ENCODE assay signal across 17 mouse cellular contexts in genomic region chr9:69237316-69237715, GRCm38 (mm10).
DNase-seq lines count a peak whose midpoint lies in the region; ATAC-seq and TF ChIP-seq lines count a peak whose summit lies in the region.
"Had no signal": no experiment of that assay in that cellular context is flagged by ENCODE, and none has a peak within 500 bp of the region (broad histone marks: within the 10 kb centered on the region; RNA-seq: fewer than 3 reads in every experiment).

No protein-coding gene starts in this region.

- no peak for DNase-seq in embryonic facial prominence, embryonic 14.5 days (ENCODE audit: low spot score)
- no peak for DNase-seq in embryonic facial prominence, embryonic 10.5 days (ENCODE audit: low spot score)
- DNase-seq in kidney, postnatal 10 days: peak; percentile 18
- DNase-seq in kidney, adult 18-20 months: no peak
- peak; percentile 62 for DNase-seq in adrenal gland, postnatal 14 days
- peak; percentile 57 for DNase-seq in heart, postnatal 0 days (ENCODE audit: low spot score)
- no peak for DNase-seq in liver, postnatal 0 days
- DNase-seq in stomach, postnatal 0 days (ENCODE audit: low spot score): no peak
- DNase-seq: cerebellum, postnatal 10 days; kidney, postnatal 36 days; layer of hippocampus, postnatal 36 days; thymus, postnatal 14 days had no signal

- no peak for TF ChIP-seq CTCF in heart, postnatal 0 days (IDR thresholded peaks at IDR 0.05; ENCODE audit: low read depth)
- TF ChIP-seq CTCF in liver, postnatal 0 days (IDR thresholded peaks at IDR 0.05; ENCODE audit: low read depth): no peak
- TF ChIP-seq CTCF in stomach, postnatal 0 days (IDR thresholded peaks at IDR 0.05; ENCODE audit: low read depth): no peak

- H3K27me3 ChIP-seq in embryonic facial prominence, embryonic 14.5 days (replicated peaks; ENCODE audit: control insufficient read depth, insufficient read depth, low read length): no peaks in the 10 kb centered on the region
- no peaks in the 10 kb centered on the region for H3K27me3 ChIP-seq in embryonic facial prominence, embryonic 10.5 days (replicated peaks; ENCODE audit: low read depth, poor library complexity, severe bottlenecking)
- H3K27me3 ChIP-seq in heart, postnatal 0 days (ENCODE audit: control insufficient read depth, insufficient read depth, low read length): no peaks in the 10 kb centered on the region
- no peaks in the 10 kb centered on the region for H3K27me3 ChIP-seq in liver, postnatal 0 days (ENCODE audit: insufficient read depth, low read length)
- no peaks in the 10 kb centered on the region for H3K27me3 ChIP-seq in stomach, postnatal 0 days (ENCODE audit: control insufficient read depth, insufficient read depth, low read length)
- H3K27me3 ChIP-seq: limb, embryonic 15.5 days; neural tube, embryonic 12.5 days had no signal

- no peak overlapping the region for H3K4me3 ChIP-seq in embryonic facial prominence, embryonic 14.5 days (ENCODE audit: low read depth, low read length)
- H3K4me3 ChIP-seq in embryonic facial prominence, embryonic 10.5 days: no peak overlapping the region
- H3K4me3 ChIP-seq in heart, postnatal 0 days (ENCODE audit: low read depth, low read length): no peak overlapping the region
- H3K4me3 ChIP-seq in liver, postnatal 0 days (ENCODE audit: low read depth, low read length): no peak overlapping the region
- no peak overlapping the region for H3K4me3 ChIP-seq in stomach, postnatal 0 days (ENCODE audit: low read depth, low read length)
- H3K4me3 ChIP-seq: limb, embryonic 15.5 days; neural tube, embryonic 12.5 days had no signal

- TF ChIP-seq EP300 in heart, postnatal 0 days (IDR thresholded peaks at IDR 0.05; ENCODE audit: low read depth): no peak
- no peak for TF ChIP-seq EP300 in liver, postnatal 0 days (IDR thresholded peaks at IDR 0.05; ENCODE audit: low read depth)
- no peak for TF ChIP-seq EP300 in stomach, postnatal 0 days (optimal IDR thresholded peaks at IDR 0.05)

- H3K4me2 ChIP-seq in embryonic facial prominence, embryonic 14.5 days (ENCODE audit: low read depth, low read length): no peak overlapping the region
- H3K4me2 ChIP-seq in heart, postnatal 0 days (ENCODE audit: low read depth, low read length): peak overlapping the region; percentile 50
- H3K4me2 ChIP-seq in liver, postnatal 0 days (ENCODE audit: low read depth, low read length): no peak overlapping the region
- H3K4me2 ChIP-seq in stomach, postnatal 0 days (replicated peaks; ENCODE audit: low read depth): no peak overlapping the region
- H3K4me2 ChIP-seq: limb, embryonic 15.5 days; neural tube, embryonic 12.5 days had no signal

- H3K4me1 ChIP-seq in embryonic facial prominence, embryonic 14.5 days (ENCODE audit: control insufficient read depth, insufficient read depth, low read length): peaks cover 5% of the 10 kb centered on the region
- peaks cover 26% of the 10 kb centered on the region for H3K4me1 ChIP-seq in embryonic facial prominence, embryonic 10.5 days
- peaks cover 20% of the 10 kb centered on the region for H3K4me1 ChIP-seq in heart, postnatal 0 days (ENCODE audit: control insufficient read depth, insufficient read depth)
- H3K4me1 ChIP-seq in liver, postnatal 0 days (ENCODE audit: insufficient read depth): no peaks in the 10 kb centered on the region
- H3K4me1 ChIP-seq in stomach, postnatal 0 days (replicated peaks; ENCODE audit: control insufficient read depth, insufficient read depth): no peaks in the 10 kb centered on the region

- H3K27ac ChIP-seq in embryonic facial prominence, embryonic 14.5 days (replicated peaks; ENCODE audit: low read depth, low read length): no peak overlapping the region
- no peak overlapping the region for H3K27ac ChIP-seq in embryonic facial prominence, embryonic 10.5 days (replicated peaks)
- peak overlapping the region; percentile 38; the same call in 1 of the 2 replicates for H3K27ac ChIP-seq in heart, postnatal 0 days (ENCODE audit: low read depth)
- no peak overlapping the region for H3K27ac ChIP-seq in liver, postnatal 0 days (ENCODE audit: low read depth)
- no peak overlapping the region for H3K27ac ChIP-seq in stomach, postnatal 0 days (replicated peaks)
- H3K27ac ChIP-seq: limb, embryonic 15.5 days; macrophage; neural tube, embryonic 12.5 days had no signal

- no peaks in the 10 kb centered on the region for H3K9me3 ChIP-seq in embryonic facial prominence, embryonic 14.5 days (ENCODE audit: control insufficient read depth, low read length)
- no peaks in the 10 kb centered on the region for H3K9me3 ChIP-seq in embryonic facial prominence, embryonic 10.5 days
- H3K9me3 ChIP-seq in heart, postnatal 0 days (replicated peaks; ENCODE audit: control insufficient read depth, low read length): peaks cover 4% of the 10 kb centered on the region; the same call in 1 of the 2 replicates
- no peaks in the 10 kb centered on the region for H3K9me3 ChIP-seq in liver, postnatal 0 days (ENCODE audit: low read length)
- H3K9me3 ChIP-seq in stomach, postnatal 0 days (ENCODE audit: control insufficient read depth, low read length): no peaks in the 10 kb centered on the region
- H3K9me3 ChIP-seq: limb, embryonic 15.5 days; neural tube, embryonic 12.5 days had no signal

- 52% methylated on average over 10 of the region's 10 CpGs for WGBS in embryonic facial prominence, embryonic 14.5 days
- WGBS in embryonic facial prominence, embryonic 10.5 days: 81% methylated on average over 10 of the region's 10 CpGs
- WGBS in heart, postnatal 0 days: 18% methylated on average over 10 of the region's 10 CpGs
- WGBS in liver, postnatal 0 days (ENCODE audit: insufficient replicate concordance): 43% methylated on average over 10 of the region's 10 CpGs
- 70% methylated on average over 10 of the region's 10 CpGs for WGBS in stomach, postnatal 0 days

- no peak for ATAC-seq in embryonic facial prominence, embryonic 14.5 days (ENCODE audit: low read depth)
- ATAC-seq in heart, postnatal 0 days (ENCODE audit: insufficient read depth, low read depth): no peak
- no peak for ATAC-seq in liver, postnatal 0 days
- ATAC-seq in stomach, postnatal 0 days (ENCODE audit: low FRiP score, low TSS enrichment): no peak
- ATAC-seq: midbrain, embryonic 16.5 days; Patski had no signal

- no peaks in the 10 kb centered on the region for H3K36me3 ChIP-seq in embryonic facial prominence, embryonic 14.5 days (ENCODE audit: control insufficient read depth, insufficient read depth, low read length)
- no peaks in the 10 kb centered on the region for H3K36me3 ChIP-seq in embryonic facial prominence, embryonic 10.5 days (replicated peaks)
- no peaks in the 10 kb centered on the region for H3K36me3 ChIP-seq in heart, postnatal 0 days (replicated peaks; ENCODE audit: control insufficient read depth, insufficient read depth, low read length)
- H3K36me3 ChIP-seq in liver, postnatal 0 days (replicated peaks; ENCODE audit: insufficient read depth, low read length): no peaks in the 10 kb centered on the region
- no peaks in the 10 kb centered on the region for H3K36me3 ChIP-seq in stomach, postnatal 0 days (ENCODE audit: control insufficient read depth, insufficient read depth, low read length)
- H3K36me3 ChIP-seq: limb, embryonic 15.5 days; neural tube, embryonic 12.5 days had no signal

- H3K9ac ChIP-seq in embryonic facial prominence, embryonic 14.5 days (ENCODE audit: low read depth, low read length): 0 out of 2 replicates have a peak overlapping the region, but pooled peaks have one; percentile 25
- H3K9ac ChIP-seq in heart, postnatal 0 days (replicated peaks; ENCODE audit: low read depth, low read length): no peak overlapping the region; the same call in 1 of the 2 replicates
- H3K9ac ChIP-seq in liver, postnatal 0 days (replicated peaks): no peak overlapping the region
- no peak overlapping the region for H3K9ac ChIP-seq in stomach, postnatal 0 days (ENCODE audit: low read length)
- H3K9ac ChIP-seq: limb, embryonic 15.5 days; neural tube, embryonic 12.5 days had no signal

Comparison
In these comparisons a context has a peak if more than half of its experiments do, and no peak if none do; other contexts are left out.
1. DNase-seq: peak in kidney, postnatal 10 days (single experiment), adrenal gland, postnatal 14 days (single experiment) and heart, postnatal 0 days (single experiment); none in embryonic facial prominence, embryonic 14.5 days (single experiment), embryonic facial prominence, embryonic 10.5 days (single experiment), kidney, adult 18-20 months (single experiment), liver, postnatal 0 days (single experiment) and stomach, postnatal 0 days (single experiment).